Mouse (Mus musculus) cerebellum, adult 2 months (tissue): ENCODE data around the gene Tomm20. TPM values are rescaled to one million over a fixed set of nuclear protein-coding genes. Genes with fewer than 3 reads are reported as not detected.

ENCODE experiments used
- DNase-seq, 2 experiments: peaks; one replicate each; pipeline ENCODE4 v3.0.0; 2021
- H3K27ac ChIP-seq: fragments of 200-500 bp; 2 replicates; pipeline ENCODE4 v1.5.1; 2012; ENCODE audit warnings: low read length, control low read depth, inconsistent platforms; ENCODE audit not compliant: insufficient read depth
- H3K27me3 ChIP-seq: fragments of 200-500 bp; 2 replicates; pipeline ENCODE4 v1.6.1; 2012; ENCODE audit warnings: inconsistent platforms, mild to moderate bottlenecking, low read length, moderate library complexity; ENCODE audit not compliant: control insufficient read depth, insufficient read depth
- H3K4me1 ChIP-seq: fragments of 200-500 bp; 2 replicates; pipeline ENCODE4 v1.6.1; 2011; ENCODE audit warnings: low read length; ENCODE audit not compliant: control insufficient read depth, insufficient read depth
- H3K4me3 ChIP-seq: fragments of 200-500 bp; replicated peaks from 2 replicates; pipeline ENCODE3; 2011; ENCODE audit warnings: mild to moderate bottlenecking, low read depth, low read length, control low read depth; ENCODE audit not compliant: insufficient read depth
- CTCF ChIP-seq: fragments of 200-500 bp; IDR thresholded peaks from 2 replicates; pipeline ENCODE4 v1.5.1; 2011; ENCODE audit warnings: low read depth, mild to moderate bottlenecking, control low read depth, low read length, moderate library complexity, borderline replicate concordance; ENCODE audit not compliant: insufficient read depth
- POLR2A ChIP-seq: fragments of 200-500 bp; IDR thresholded peaks from 2 replicates; pipeline ENCODE4 v1.6.1; 2011; ENCODE audit warnings: low read length, control low read depth, borderline replicate concordance; ENCODE audit not compliant: insufficient read depth
- WGBS: fragments of 180-500 bp; shearing (Covaris S2); methylation state at CpG from one replicate; pipeline ENCODE4 v1.1.7; 2018; 5-methylcytosine and 5-hydroxymethylcytosine counted together
- polyA plus RNA-seq: library from polyadenylated mRNA; depleted of rRNA; stranded (reverse); fragments of >200 nt; gene quantifications from 2 replicates; pipeline ENCODE4 v1.2.3, GENCODE M21; 2012

Tomm20 gene
- polyA plus RNA-seq, 1 experiment = 195 TPM

GRCm38 (mm10) chr8:126913241-126914106 is 32.2 kb downstream of the Tomm20 start:
- Histone ChIP-seq H3K4me3 (no peak overlapping the region), H3K4me1 (peaks cover 16% of the 10 kb centered on the region), H3K27ac (no peak overlapping the region), H3K27me3 (no peaks in the 10 kb centered on the region)
- no peak for TF ChIP-seq POLR2A
- no peak for TF ChIP-seq CTCF
- peak; percentile 72 to 76 for DNase-seq
- WGBS = 24% methylated on average over 12 of the region's 12 CpGs

- no peak for TF ChIP-seq CTCF
- no peak for TF ChIP-seq POLR2A
- WGBS = 62% methylated on average over 10 of the region's 10 CpGs
These were observed 36.3 kb downstream of the Tomm20 start for GRCm38 (mm10) chr8:126909371-126909802.

GRCm38 (mm10) chr8:126908805-126909204 is 36.8 kb downstream of the Tomm20 start:
- Histone ChIP-seq H3K27me3 (no peaks in the 10 kb centered on the region), H3K27ac (no peak overlapping the region), H3K4me1 (peaks cover 9% of the 10 kb centered on the region), H3K4me3 (no peak overlapping the region)
- no peak for TF ChIP-seq POLR2A
- TF ChIP-seq CTCF = no peak
- WGBS = 83% methylated on average over 6 of the region's 6 CpGs
- no peak for DNase-seq

More at GRCm38 (mm10) chr8:126909371-126909802, 36.3 kb downstream of the Tomm20 start:
- Histone ChIP-seq H3K27me3 (no peaks in the 10 kb centered on the region), H3K4me3 (no peak overlapping the region), H3K27ac (no peak overlapping the region), H3K4me1 (peaks cover 10% of the 10 kb centered on the region)
- peak in 1 of 2 experiments; percentile 22 for DNase-seq

DNA sequence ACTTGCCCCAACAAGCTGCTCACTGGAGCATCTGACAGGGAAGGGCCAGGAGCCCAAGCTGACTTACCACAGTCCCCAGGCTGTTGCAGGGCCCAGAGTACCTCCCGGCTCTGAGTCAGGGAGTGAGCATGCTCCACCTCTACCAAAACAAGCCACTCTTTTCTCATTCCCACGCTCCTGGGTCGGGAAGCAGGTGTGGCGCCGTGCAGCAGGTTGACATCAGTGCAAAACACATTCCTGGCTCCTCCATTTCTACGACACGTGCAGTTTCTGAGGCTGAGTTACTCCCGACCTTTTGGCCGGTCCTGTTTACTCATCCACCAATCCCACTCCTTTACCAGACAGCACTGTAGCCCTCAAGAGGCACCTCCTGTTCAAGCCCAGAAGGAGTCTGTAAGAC is 37.7 kb downstream of the Tomm20 start:
- no peak overlapping the region for H3K27ac ChIP-seq
- 94% methylated on average over 9 of the region's 9 CpGs for WGBS
- no peak for DNase-seq

DNA sequence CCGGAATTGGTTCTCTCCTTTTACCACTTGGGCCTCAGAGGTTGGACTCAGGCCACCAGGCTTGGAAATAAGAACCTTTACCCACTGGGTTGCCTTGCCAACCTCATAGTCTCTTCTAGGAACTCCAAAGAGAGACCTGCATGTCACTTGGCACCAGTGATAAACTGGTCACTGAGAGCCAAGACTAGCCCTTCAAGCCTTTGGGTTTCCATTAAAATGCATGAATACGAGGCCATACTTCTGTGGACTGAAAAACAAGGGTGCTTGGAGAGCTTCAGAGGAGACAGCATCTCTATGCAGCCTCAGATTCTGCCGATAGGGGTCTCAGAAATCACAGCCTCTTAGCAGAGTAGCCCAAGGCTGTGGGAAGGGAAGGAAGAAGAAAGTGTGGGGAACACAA is 38.3 kb downstream of the Tomm20 start:
- no peak overlapping the region for H3K27ac ChIP-seq
- H3K27me3 ChIP-seq = no peaks in the 10 kb centered on the region
- no peak overlapping the region for H3K4me3 ChIP-seq
- TF ChIP-seq CTCF (no peak), POLR2A (no peak)
- DNase-seq = peak in 1 of 2 experiments; percentile 34
- 36% methylated on average over 3 of the region's 3 CpGs for WGBS
- H3K4me1 ChIP-seq = no peaks in the 10 kb centered on the region

More for the DNA sequence above, 37.7 kb downstream of the Tomm20 start:
- Histone ChIP-seq H3K4me1 (peaks cover under 1% of the 10 kb centered on the region; the same call in 1 of the 2 replicates), H3K4me3 (no peak overlapping the region), H3K27me3 (no peaks in the 10 kb centered on the region)
- TF ChIP-seq POLR2A (no peak), CTCF (no peak)

GRCm38 (mm10) chr8:126905387-126905786 is 40.3 kb downstream of the Tomm20 start:
- no peaks in the 10 kb centered on the region for H3K27me3 ChIP-seq

DNA sequence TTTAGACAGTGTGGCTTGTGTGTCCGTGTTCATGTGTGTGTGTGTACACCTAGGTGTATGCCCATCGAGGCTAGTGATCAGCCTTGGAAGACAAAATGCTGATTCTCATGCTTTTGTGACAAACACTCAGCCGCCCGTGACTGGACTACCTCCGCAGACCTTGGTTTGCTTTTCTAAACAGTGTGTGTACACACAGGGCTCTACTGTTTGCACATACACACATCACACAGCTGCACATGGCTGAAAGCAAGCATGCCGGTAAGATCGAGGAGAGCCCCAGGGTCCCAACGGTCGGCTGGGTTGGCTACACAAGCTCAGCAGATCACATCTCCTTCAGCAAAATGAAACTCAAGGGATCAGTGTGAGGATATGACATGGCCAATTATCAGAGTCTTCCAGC is 41.7 kb downstream of the Tomm20 start:
- H3K4me3 ChIP-seq = no peak overlapping the region
- no peak for TF ChIP-seq POLR2A
- no peak for TF ChIP-seq CTCF
- no peak overlapping the region for H3K27ac ChIP-seq
- DNase-seq = no peak
- no peaks in the 10 kb centered on the region for H3K4me1 ChIP-seq
- 93% methylated on average over 9 of the region's 9 CpGs for WGBS
- no peaks in the 10 kb centered on the region for H3K27me3 ChIP-seq

More at GRCm38 (mm10) chr8:126905387-126905786, 40.3 kb downstream of the Tomm20 start:
- no peak for DNase-seq
- H3K4me3 ChIP-seq = no peak overlapping the region
- WGBS = 98% methylated on average over 3 of the region's 3 CpGs
- no peak overlapping the region for H3K27ac ChIP-seq
- TF ChIP-seq POLR2A (no peak), CTCF (no peak)
- no peaks in the 10 kb centered on the region for H3K4me1 ChIP-seq

GRCm38 (mm10) chr8:126903224-126903895 is 42.3 kb downstream of the Tomm20 start:
- H3K27me3 ChIP-seq = no peaks in the 10 kb centered on the region
- 72% methylated on average over 9 of the region's 9 CpGs for WGBS
- no peaks in the 10 kb centered on the region for H3K4me1 ChIP-seq
- DNase-seq = no peak
- TF ChIP-seq CTCF (no peak), POLR2A (no peak)
- no peak overlapping the region for H3K4me3 ChIP-seq
- no peak overlapping the region for H3K27ac ChIP-seq
